Mouse (Mus musculus): ENCODE results near the gene Hist1h3g.

GRCm38 (mm10) chr13:23502916-23503315 is 32.3 kb upstream of the Hist1h3g start:
- TF ChIP-seq CHD2 (IDR thresholded peaks at IDR 0.05; ENCODE audit: low read length) (no peak), CTCF (IDR thresholded peaks at IDR 0.05 in 2 of 3, conservative IDR thresholded peaks at IDR 0.05 in 1 of 3; ENCODE audit: control insufficient read depth in 1 of 3, insufficient read depth in 1 of 3, low read depth in 2 of 3, low read length in 3 of 3, poor library complexity in 1 of 3, severe bottlenecking in 1 of 3) (no peak), GATA1 (IDR thresholded peaks at IDR 0.05; ENCODE audit: low read depth, low read length) (no peak), POLR2A (IDR thresholded peaks at IDR 0.05; ENCODE audit: control insufficient read depth in 1 of 2, insufficient read depth in 1 of 2, low read depth in 1 of 2, low read length in 2 of 2, poor library complexity in 1 of 2) (no peak), POLR2AphosphoS5 (IDR thresholded peaks at IDR 0.05; ENCODE audit: borderline replicate concordance, low read depth, low read length) (no peak), ELF1 (IDR thresholded peaks at IDR 0.05; ENCODE audit: low read depth, low read length) (no peak), RAD21 (IDR thresholded peaks at IDR 0.05; ENCODE audit: low read depth, low read length) (no peak)

Measured in MEL (cell line).